Mouse (Mus musculus): Measurements from ENCODE around the gene Pank4. TPM values are rescaled to one million over a fixed set of nuclear protein-coding genes. Genes with fewer than 3 reads are reported as not detected.

Gene Pank4
- polyA plus RNA-seq (2015; fragmentation: Nextera tagmentation; extraction: Ambion mirVana): 44.2 and 47.2 TPM in 2 replicates

- H3K4me1 ChIP-seq (ENCODE audit: control insufficient read depth, insufficient read depth, low read length): peaks cover 48% of the 10 kb centered on the region
These were observed at the start of gene Pank4 for GRCm38 (mm10) chr4:154963901-154964580. TSS of gene Pank4 (plus strand) at chr4:154964123.

GRCm38 (mm10) chr4:154914252-154914651, 49.7 kb upstream of the Pank4 start:
- no peak overlapping the region for H3K27ac ChIP-seq (ENCODE audit: low read length)
- ATAC-seq (replicated peaks; ENCODE audit: extremely low read depth, insufficient read depth, low FRiP score): no peak
- H3K27me3 ChIP-seq (ENCODE audit: control insufficient read depth, insufficient read depth, low read length): no peaks in the 10 kb centered on the region
- no peaks in the 10 kb centered on the region for H3K4me1 ChIP-seq (ENCODE audit: control insufficient read depth, insufficient read depth, low read length)
- WGBS: 88% methylated on average over 4 of the region's 4 CpGs
- no peak overlapping the region for H3K4me2 ChIP-seq (ENCODE audit: low read depth, low read length)
- H3K4me3 ChIP-seq (ENCODE audit: low read length): no peak overlapping the region
- no peak overlapping the region for H3K9ac ChIP-seq (ENCODE audit: low read length)
- H3K9me3 ChIP-seq (replicated peaks; ENCODE audit: control insufficient read depth, low read length): no peaks in the 10 kb centered on the region
- no peaks in the 10 kb centered on the region for H3K36me3 ChIP-seq (ENCODE audit: control insufficient read depth, insufficient read depth)

More at GRCm38 (mm10) chr4:154963901-154964580, at the start of gene Pank4:
- peak; percentile 93 for ATAC-seq (replicated peaks; ENCODE audit: extremely low read depth, insufficient read depth, low FRiP score)
- Histone ChIP-seq H3K36me3 (ENCODE audit: control insufficient read depth, insufficient read depth) (0 out of 2 replicates have a peak, but pooled peaks cover 2% of the 10 kb centered on the region), H3K4me3 (ENCODE audit: low read length) (peak within 1 kb of the TSS; percentile 82), H3K4me2 (ENCODE audit: low read depth, low read length) (peak within 1 kb of the TSS; percentile 85), H3K9me3 (replicated peaks; ENCODE audit: control insufficient read depth, low read length) (no peaks in the 10 kb centered on the region), H3K27me3 (ENCODE audit: control insufficient read depth, insufficient read depth, low read length) (peaks cover 39% of the 10 kb centered on the region), H3K9ac (ENCODE audit: low read length) (peak within 1 kb of the TSS; percentile 88), H3K27ac (ENCODE audit: low read length) (peak within 1 kb of the TSS; percentile 85)
- under 1% methylated on average over 66 of the region's 66 CpGs for WGBS

- H3K4me1 ChIP-seq (ENCODE audit: control insufficient read depth, insufficient read depth, low read length): no peaks in the 10 kb centered on the region
- 75% methylated on average over 3 of the region's 3 CpGs for WGBS
- no peaks in the 10 kb centered on the region for H3K9me3 ChIP-seq (replicated peaks; ENCODE audit: control insufficient read depth, low read length)
- no peak overlapping the region for H3K9ac ChIP-seq (ENCODE audit: low read length)
- H3K4me3 ChIP-seq (ENCODE audit: low read length): no peak overlapping the region
- no peak overlapping the region for H3K4me2 ChIP-seq (ENCODE audit: low read depth, low read length)
- no peak for ATAC-seq (replicated peaks; ENCODE audit: extremely low read depth, insufficient read depth, low FRiP score)
- H3K27me3 ChIP-seq (ENCODE audit: control insufficient read depth, insufficient read depth, low read length): no peaks in the 10 kb centered on the region
- H3K27ac ChIP-seq (ENCODE audit: low read length): no peak overlapping the region
- no peaks in the 10 kb centered on the region for H3K36me3 ChIP-seq (ENCODE audit: control insufficient read depth, insufficient read depth)
These were observed 49.2 kb upstream of the Pank4 start for GRCm38 (mm10) chr4:154914707-154915106.

GRCm38 (mm10) chr4:154915286-154915685, 48.6 kb upstream of the Pank4 start:
- Histone ChIP-seq H3K27me3 (ENCODE audit: control insufficient read depth, insufficient read depth, low read length) (no peaks in the 10 kb centered on the region), H3K4me3 (ENCODE audit: low read length) (no peak overlapping the region), H3K36me3 (ENCODE audit: control insufficient read depth, insufficient read depth) (no peaks in the 10 kb centered on the region), H3K9ac (ENCODE audit: low read length) (no peak overlapping the region), H3K4me1 (ENCODE audit: control insufficient read depth, insufficient read depth, low read length) (no peaks in the 10 kb centered on the region), H3K9me3 (replicated peaks; ENCODE audit: control insufficient read depth, low read length) (no peaks in the 10 kb centered on the region), H3K4me2 (ENCODE audit: low read depth, low read length) (no peak overlapping the region), H3K27ac (ENCODE audit: low read length) (no peak overlapping the region)
- ATAC-seq (replicated peaks; ENCODE audit: extremely low read depth, insufficient read depth, low FRiP score): no peak
- WGBS: 57% methylated on average over 10 of the region's 10 CpGs

DNA sequence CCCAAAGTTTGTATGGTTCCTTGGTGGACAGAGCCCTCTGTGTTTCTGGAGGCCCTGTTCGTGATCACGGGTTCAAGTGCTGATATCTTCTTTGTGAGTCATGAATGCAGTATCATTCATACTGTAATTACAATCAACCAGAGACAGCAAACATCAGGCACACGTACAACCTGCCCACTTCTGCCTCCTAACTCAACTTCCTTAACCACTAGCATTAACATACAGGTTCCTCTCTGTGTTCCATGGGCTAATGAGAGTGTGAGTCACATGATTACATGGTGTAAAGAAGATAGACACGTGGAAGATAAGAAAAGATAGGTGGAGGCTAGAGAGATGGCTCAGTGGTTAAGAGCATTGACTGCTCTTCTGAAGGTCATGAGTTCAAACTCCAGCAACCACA, 47.3 kb upstream of the Pank4 start:
- Histone ChIP-seq H3K9me3 (replicated peaks; ENCODE audit: control insufficient read depth, low read length) (no peaks in the 10 kb centered on the region), H3K9ac (ENCODE audit: low read length) (no peak overlapping the region), H3K4me3 (ENCODE audit: low read length) (no peak overlapping the region), H3K27me3 (ENCODE audit: control insufficient read depth, insufficient read depth, low read length) (no peaks in the 10 kb centered on the region), H3K27ac (ENCODE audit: low read length) (no peak overlapping the region), H3K4me2 (ENCODE audit: low read depth, low read length) (no peak overlapping the region), H3K36me3 (ENCODE audit: control insufficient read depth, insufficient read depth) (no peaks in the 10 kb centered on the region), H3K4me1 (ENCODE audit: control insufficient read depth, insufficient read depth, low read length) (no peaks in the 10 kb centered on the region)
- 71% methylated on average over 4 of the region's 4 CpGs for WGBS
- ATAC-seq (replicated peaks; ENCODE audit: extremely low read depth, insufficient read depth, low FRiP score): no peak

- H3K36me3 ChIP-seq (ENCODE audit: control insufficient read depth, insufficient read depth): no peaks in the 10 kb centered on the region
- H3K9me3 ChIP-seq (replicated peaks; ENCODE audit: control insufficient read depth, low read length): no peaks in the 10 kb centered on the region
- H3K9ac ChIP-seq (ENCODE audit: low read length): no peak overlapping the region
- H3K4me3 ChIP-seq (ENCODE audit: low read length): no peak overlapping the region
- H3K27me3 ChIP-seq (ENCODE audit: control insufficient read depth, insufficient read depth, low read length): no peaks in the 10 kb centered on the region
- no peak overlapping the region for H3K27ac ChIP-seq (ENCODE audit: low read length)
- ATAC-seq (replicated peaks; ENCODE audit: extremely low read depth, insufficient read depth, low FRiP score): no peak
- WGBS: 66% methylated on average over 4 of the region's 4 CpGs
- H3K4me1 ChIP-seq (ENCODE audit: control insufficient read depth, insufficient read depth, low read length): no peaks in the 10 kb centered on the region
- no peak overlapping the region for H3K4me2 ChIP-seq (ENCODE audit: low read depth, low read length)
These were observed 41.6 kb upstream of the Pank4 start for GRCm38 (mm10) chr4:154922291-154922690.

- H3K27me3 ChIP-seq (ENCODE audit: control insufficient read depth, insufficient read depth, low read length): no peaks in the 10 kb centered on the region
- H3K9me3 ChIP-seq (replicated peaks; ENCODE audit: control insufficient read depth, low read length): no peaks in the 10 kb centered on the region
- H3K36me3 ChIP-seq (ENCODE audit: control insufficient read depth, insufficient read depth): no peaks in the 10 kb centered on the region
- H3K4me1 ChIP-seq (ENCODE audit: control insufficient read depth, insufficient read depth, low read length): no peaks in the 10 kb centered on the region; the same call in 1 of the 2 replicates
- ATAC-seq (replicated peaks; ENCODE audit: extremely low read depth, insufficient read depth, low FRiP score): no peak
- no peak overlapping the region for H3K4me2 ChIP-seq (ENCODE audit: low read depth, low read length)
- whole genome bisulfite sequencing: 71% methylated on average over 5 of the region's 5 CpGs
- no peak overlapping the region for H3K4me3 ChIP-seq (ENCODE audit: low read length)
- H3K9ac ChIP-seq (ENCODE audit: low read length): no peak overlapping the region
- no peak overlapping the region for H3K27ac ChIP-seq (ENCODE audit: low read length)
These were observed 41.0 kb upstream of the Pank4 start for GRCm38 (mm10) chr4:154922931-154923330.

DNA sequence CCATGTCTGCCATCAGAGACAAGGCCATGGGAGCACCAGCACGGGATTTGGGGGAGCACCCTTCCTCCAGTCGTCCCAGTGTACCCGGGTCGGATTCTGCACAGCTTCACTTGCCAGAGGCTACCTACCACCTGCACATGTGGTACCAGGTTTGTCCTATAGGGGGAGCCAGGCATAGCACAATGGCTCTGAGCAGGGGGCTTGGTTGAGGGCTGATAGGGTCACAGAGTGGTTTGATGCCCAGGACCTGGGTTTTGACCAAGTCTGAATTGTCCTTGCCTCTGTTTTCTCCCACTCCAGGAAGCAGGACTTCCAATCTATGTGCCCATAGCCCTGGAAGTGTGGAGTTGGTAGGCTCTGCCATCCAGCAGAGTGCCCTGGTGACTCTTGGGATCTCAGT, 38.5 kb upstream of the Pank4 start:
- Histone ChIP-seq H3K4me2 (ENCODE audit: low read depth, low read length) (no peak overlapping the region), H3K27ac (ENCODE audit: low read length) (no peak overlapping the region), H3K27me3 (ENCODE audit: control insufficient read depth, insufficient read depth, low read length) (no peaks in the 10 kb centered on the region), H3K9ac (ENCODE audit: low read length) (no peak overlapping the region), H3K36me3 (ENCODE audit: control insufficient read depth, insufficient read depth) (no peaks in the 10 kb centered on the region), H3K9me3 (replicated peaks; ENCODE audit: control insufficient read depth, low read length) (no peaks in the 10 kb centered on the region), H3K4me3 (ENCODE audit: low read length) (no peak overlapping the region), H3K4me1 (ENCODE audit: control insufficient read depth, insufficient read depth, low read length) (peaks cover 2% of the 10 kb centered on the region)
- WGBS: 51% methylated on average over 4 of the region's 4 CpGs
- no peak for ATAC-seq (replicated peaks; ENCODE audit: extremely low read depth, insufficient read depth, low FRiP score)

DNA sequence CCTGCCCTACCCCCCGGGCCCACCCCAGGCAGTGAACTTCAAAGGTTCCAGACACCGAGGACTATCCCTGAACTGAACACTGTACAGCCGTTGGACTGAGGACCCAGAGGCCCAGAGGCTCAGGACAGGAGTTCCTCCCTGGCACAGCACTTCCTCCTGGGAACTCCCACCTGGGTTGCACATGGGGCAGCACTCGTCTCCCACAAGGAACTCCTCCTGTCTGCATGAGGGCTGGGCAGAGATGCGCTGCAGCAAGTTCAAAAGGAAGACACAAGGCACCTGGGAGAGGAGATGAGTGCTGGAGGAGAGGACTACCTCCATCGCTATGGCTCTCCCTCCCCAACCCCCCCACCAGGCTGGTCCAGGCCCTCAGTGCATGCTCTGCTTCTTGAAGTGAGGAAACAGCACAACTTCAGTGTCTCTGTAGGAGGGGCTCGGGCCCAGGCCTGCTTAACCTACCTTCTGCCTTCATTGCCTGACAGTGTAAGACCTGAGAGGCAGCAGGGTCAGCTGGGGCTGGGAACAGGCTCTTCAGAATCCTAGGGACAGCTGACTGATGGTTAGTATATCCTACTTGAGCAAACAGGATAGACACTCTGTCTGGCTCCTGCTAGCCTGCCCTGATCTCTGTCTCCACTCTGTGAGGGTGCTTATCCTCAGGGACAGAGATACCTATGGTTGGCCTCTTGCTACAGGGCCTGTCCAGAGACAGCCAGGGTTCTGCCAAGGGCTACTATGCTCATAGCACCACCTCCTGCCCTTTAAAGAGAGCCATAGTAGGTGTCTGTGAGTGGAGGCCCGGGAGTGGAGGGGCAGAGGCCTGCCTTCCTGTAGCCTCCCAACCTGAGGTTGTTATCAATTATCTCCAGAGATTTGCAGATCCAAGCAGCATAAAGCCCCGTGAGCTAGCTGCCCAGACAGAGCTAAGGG, 36.7 kb upstream of the Pank4 start:
- Histone ChIP-seq H3K4me2 (ENCODE audit: low read depth, low read length) (peak overlapping the region; percentile 54), H3K4me1 (ENCODE audit: control insufficient read depth, insufficient read depth, low read length) (peaks cover 2% of the 10 kb centered on the region), H3K9ac (ENCODE audit: low read length) (peak overlapping the region; percentile 49), H3K27me3 (ENCODE audit: control insufficient read depth, insufficient read depth, low read length) (no peaks in the 10 kb centered on the region), H3K9me3 (replicated peaks; ENCODE audit: control insufficient read depth, low read length) (no peaks in the 10 kb centered on the region), H3K27ac (ENCODE audit: low read length) (peak overlapping the region; percentile 52), H3K4me3 (ENCODE audit: low read length) (peak overlapping the region; percentile 27), H3K36me3 (ENCODE audit: control insufficient read depth, insufficient read depth) (no peaks in the 10 kb centered on the region)
- no peak; the same call in 1 of the 2 replicates for ATAC-seq (replicated peaks; ENCODE audit: extremely low read depth, insufficient read depth, low FRiP score)
- 52% methylated on average over 9 of the region's 9 CpGs for WGBS
